Mouse (Mus musculus): ENCODE measurements around the gene Olfr1246. TPM values are rescaled to one million over a fixed set of nuclear protein-coding genes. Genes with fewer than 3 reads are reported as not detected.

The Olfr1246 gene
- polyA plus RNA-seq (2017; shearing (Covaris generic)): not detected

DNA sequence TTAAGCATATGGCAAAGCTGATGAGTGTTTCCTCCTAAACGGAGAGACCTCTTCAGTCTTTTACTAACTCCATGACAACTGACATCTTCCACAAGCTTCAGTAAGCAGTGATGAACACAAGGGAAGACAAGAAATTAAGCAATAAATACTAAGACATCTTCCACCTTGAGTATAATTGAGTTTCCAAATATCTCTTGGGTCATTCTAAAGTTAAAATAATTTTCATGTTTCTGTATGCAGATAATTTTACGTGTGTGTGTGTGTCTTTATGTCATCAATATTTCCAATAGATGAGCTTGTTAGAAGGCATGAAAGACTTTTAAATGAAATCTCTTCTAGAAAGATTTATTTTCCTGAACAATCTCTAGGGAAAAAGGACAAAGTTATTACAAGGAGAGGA, at the start of gene Olfr1246:
Olfr1246 (minus strand) TSS at position 101 of the 400 bp plus-strand sequence.

DNA sequence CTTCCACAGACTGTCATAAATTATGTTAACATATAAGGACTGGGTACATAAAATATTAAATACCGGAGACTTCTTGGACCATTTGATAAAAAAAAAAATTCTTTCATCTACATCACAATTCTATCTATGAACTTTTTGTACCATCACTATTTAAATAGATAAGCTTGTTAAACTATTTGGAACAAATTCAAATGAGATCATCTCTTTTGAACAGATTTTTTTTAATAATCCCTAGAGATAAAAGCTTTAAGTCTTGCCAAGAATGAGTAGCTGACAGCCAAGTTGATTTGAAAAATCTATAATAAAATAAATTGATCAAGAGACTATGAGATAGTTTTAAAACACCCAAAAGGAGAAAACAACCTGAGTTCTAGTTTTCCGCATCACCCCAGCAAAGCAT, 41.9 kb upstream of the Olfr1246 start, which contains the start of gene Olfr1249:
Olfr1249 (minus strand) TSS at position 101 of the 400 bp plus-strand sequence.

DNA sequence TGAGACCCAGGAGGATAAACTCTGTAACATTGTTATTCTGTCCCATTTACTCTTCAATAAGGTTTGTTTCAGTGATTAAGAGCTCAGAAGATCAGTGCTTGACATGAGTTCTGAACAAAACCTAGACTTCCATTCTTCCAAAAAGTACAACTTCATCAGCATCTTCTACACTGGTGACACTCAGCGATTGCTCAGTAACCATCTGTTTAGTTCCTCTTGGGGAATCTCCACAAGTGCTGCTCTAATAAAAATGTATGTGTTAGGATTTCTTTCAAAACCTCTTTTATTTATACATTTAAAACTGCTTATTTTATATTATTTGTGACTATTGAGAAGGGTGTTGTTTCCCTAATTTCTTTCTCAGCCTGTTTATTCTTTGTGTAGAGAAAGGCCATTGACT, 25.2 kb upstream of the Olfr1246 start, which contains the start of gene Olfr1248:
Olfr1248 (minus strand) TSS at position 101 of the 400 bp plus-strand sequence.

DNA sequence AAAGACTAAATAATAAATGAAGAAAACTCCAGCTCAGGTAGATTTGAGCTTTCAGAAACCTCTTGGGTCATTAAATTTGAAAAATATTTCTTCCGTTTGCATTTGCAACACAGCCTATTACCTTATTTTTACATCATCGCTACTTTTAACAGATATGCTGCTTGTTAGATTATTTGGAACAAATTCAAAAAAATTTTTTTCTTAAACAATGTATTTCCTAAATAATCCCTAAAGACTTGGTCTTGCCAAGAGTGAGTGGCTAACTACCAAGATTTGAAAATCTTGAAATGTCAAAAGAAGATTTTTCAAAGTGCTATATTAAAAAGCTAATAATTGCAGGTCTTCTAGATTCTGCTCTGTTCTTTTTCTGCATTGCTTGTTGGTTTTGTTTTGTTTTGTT, 21.1 kb upstream of the Olfr1246 start, which contains the start of gene Olfr1247:
Olfr1247 (minus strand) TSS at position 101 of the 400 bp plus-strand sequence.

DNA sequence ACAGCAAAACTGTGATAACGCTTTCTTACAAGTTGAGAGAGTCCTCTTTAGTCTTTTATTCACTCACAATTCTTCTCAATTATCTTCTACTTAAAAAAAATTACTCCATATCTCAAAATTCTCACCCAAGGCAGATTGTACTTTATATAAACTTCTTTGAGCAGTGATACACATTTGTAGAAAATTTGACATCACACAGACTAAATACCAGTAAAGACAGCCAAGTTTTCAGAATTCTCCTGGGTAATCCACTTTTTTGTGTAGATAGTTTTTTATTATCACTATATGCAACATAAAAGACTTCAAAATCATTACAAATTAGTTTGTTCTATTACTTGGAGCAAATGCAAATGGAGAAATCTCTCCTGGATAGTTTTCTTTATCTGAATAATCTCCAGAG, 14.6 kb downstream of the Olfr1246 start, which contains the start of gene Olfr1245:
Olfr1245 (minus strand) TSS at position 101 of the 400 bp plus-strand sequence.

Other genes starting within 250 kb of the Olfr1246 start
- gene Olfr1234, start 228.3 kb downstream of the Olfr1246 start, polyA plus RNA-seq (2017; shearing (Covaris generic)): not detected
- gene Olfr1238, start 183.5 kb downstream of the Olfr1246 start, polyA plus RNA-seq (2017; shearing (Covaris generic)): not detected
- not detected for gene Olfr1239, start 172.8 kb downstream of the Olfr1246 start, polyA plus RNA-seq (2017; shearing (Covaris generic))
- not detected for gene Olfr1240, start 150.2 kb downstream of the Olfr1246 start, polyA plus RNA-seq (2017; shearing (Covaris generic))
- not detected for gene Olfr1241, start 106.0 kb downstream of the Olfr1246 start, polyA plus RNA-seq (2017; shearing (Covaris generic))
- gene Olfr1242, start 94.8 kb downstream of the Olfr1246 start, polyA plus RNA-seq (2017; shearing (Covaris generic)): not detected
- not detected for gene Olfr1243, start 61.7 kb downstream of the Olfr1246 start, polyA plus RNA-seq (2017; shearing (Covaris generic))
- not detected for gene Olfr1245, start 14.7 kb downstream of the Olfr1246 start, polyA plus RNA-seq (2017; shearing (Covaris generic))
- not detected for gene Olfr1247, start 21.0 kb upstream of the Olfr1246 start, polyA plus RNA-seq (2017; shearing (Covaris generic))
- not detected for gene Olfr1248, start 25.1 kb upstream of the Olfr1246 start, polyA plus RNA-seq (2017; shearing (Covaris generic))
- gene Olfr1249, start 41.8 kb upstream of the Olfr1246 start, polyA plus RNA-seq (2017; shearing (Covaris generic)): not detected
- not detected for gene Olfr1250, start 68.3 kb upstream of the Olfr1246 start, polyA plus RNA-seq (2017; shearing (Covaris generic))
- not detected for gene Olfr1251, start 78.8 kb upstream of the Olfr1246 start, polyA plus RNA-seq (2017; shearing (Covaris generic))
- gene Olfr1252, start 131.9 kb upstream of the Olfr1246 start, polyA plus RNA-seq (2017; shearing (Covaris generic)): not detected
- not detected for gene Olfr1253, start 163.9 kb upstream of the Olfr1246 start, polyA plus RNA-seq (2017; shearing (Covaris generic))
- gene Olfr1254, start 200.5 kb upstream of the Olfr1246 start, polyA plus RNA-seq (2017; shearing (Covaris generic)): not detected
- gene Olfr1255, start 218.9 kb upstream of the Olfr1246 start, polyA plus RNA-seq (2017; shearing (Covaris generic)): not detected
- not detected for gene Olfr1256, start 248.4 kb upstream of the Olfr1246 start, polyA plus RNA-seq (2017; shearing (Covaris generic))